Mouse (Mus musculus) CH12.LX (cell line): Measurements from ENCODE around the gene 4933436I01Rik. TPM values are rescaled to one million over a fixed set of nuclear protein-coding genes. Genes with fewer than 3 reads are reported as not detected.

Source experiments
- DNase-seq: peaks from one replicate; pipeline ENCODE4 v3.0.0-alpha.2; 2013; ENCODE audit errors: extremely low read depth
- H3K27ac ChIP-seq: 2 replicates; pipeline ENCODE4 v1.5.1; 2012; ENCODE audit warnings: low read depth, mild to moderate bottlenecking, control low read depth, moderate library complexity; ENCODE audit not compliant: insufficient read depth
- H3K27me3 ChIP-seq: replicated peaks from 2 replicates; pipeline ENCODE3; 2012; ENCODE audit warnings: inconsistent platforms
- H3K36me3 ChIP-seq, 2 experiments: replicated peaks in 1 of 2; 2 replicates each; pipeline versions ENCODE3 to v1.6.1; 2012; ENCODE audit warnings: inconsistent platforms in 1 of 2, low read length in 1 of 2, mild to moderate bottlenecking in 1 of 2, mixed read lengths in 1 of 2, moderate library complexity in 1 of 2; ENCODE audit not compliant: control insufficient read depth in 1 of 2, insufficient read depth in 1 of 2
- H3K4me1 ChIP-seq, 2 experiments: 2 replicates each; pipeline ENCODE4 v1.6.1; 2012; ENCODE audit warnings: inconsistent platforms in 1 of 2, moderate library complexity in 1 of 2; ENCODE audit not compliant: insufficient read depth in 2 of 2, control insufficient read depth in 1 of 2
- H3K4me2 ChIP-seq: 2 replicates; pipeline ENCODE4 v1.6.1; 2012; ENCODE audit warnings: low read depth, mild to moderate bottlenecking, control low read depth; ENCODE audit not compliant: poor library complexity, insufficient read depth, severe bottlenecking
- H3K4me3 ChIP-seq, 3 experiments: fragments of 150-350 bp in 1 of 3; sonication (generic) in 1 of 3; replicated peaks in 1 of 3; 2 replicates each; pipeline versions ENCODE3 to v1.5.1; 2011 to 2012; ENCODE audit warnings: low read depth in 2 of 3, low read length in 2 of 3, mild to moderate bottlenecking in 2 of 3, moderate library complexity in 2 of 3, control low read depth in 1 of 3, improper control_type of control experiment in 1 of 3, inconsistent platforms in 1 of 3, mixed read lengths in 1 of 3; ENCODE audit not compliant: poor library complexity in 1 of 3
- H3K79me2 ChIP-seq: replicated peaks from 2 replicates; pipeline ENCODE4 v1.6.1; 2012; ENCODE audit warnings: mild to moderate bottlenecking, moderate library complexity; ENCODE audit not compliant: control insufficient read depth, poor library complexity, insufficient read depth, severe bottlenecking; ENCODE audit errors: extremely low read depth
- H3K9ac ChIP-seq: 2 replicates; pipeline ENCODE4 v1.6.1; 2012; ENCODE audit warnings: low read depth, mild to moderate bottlenecking, control low read depth, moderate library complexity; ENCODE audit not compliant: insufficient read depth
- H3K9me3 ChIP-seq: replicated peaks from 2 replicates; pipeline ENCODE3; 2012; ENCODE audit warnings: low read length, inconsistent platforms, mixed read lengths
- ELF1 ChIP-seq: IDR thresholded peaks from 2 replicates; pipeline ENCODE4 v1.6.1; 2014; ENCODE audit warnings: low read depth, mild to moderate bottlenecking, inconsistent platforms, low read length, improper control_type of control experiment
- GABPA ChIP-seq: IDR thresholded peaks from 2 replicates; pipeline ENCODE4 v1.6.1; 2012; ENCODE audit warnings: low read depth, low read length, improper control_type of control experiment, inconsistent platforms; ENCODE audit not compliant: insufficient replicate concordance
- HCFC1 ChIP-seq: IDR thresholded peaks from 2 replicates; pipeline ENCODE4 v1.6.1; 2012; ENCODE audit warnings: low read depth, mild to moderate bottlenecking, inconsistent platforms, low read length, improper control_type of control experiment
- KAT2A ChIP-seq: IDR thresholded peaks from 2 replicates; pipeline ENCODE4 v1.6.1; 2012; ENCODE audit warnings: low read length, improper control_type of control experiment, inconsistent platforms; ENCODE audit not compliant: insufficient replicate concordance
- MAZ ChIP-seq: IDR thresholded peaks from 2 replicates; pipeline ENCODE4 v1.6.1; 2012; ENCODE audit warnings: low read depth, mild to moderate bottlenecking, inconsistent platforms, low read length, improper control_type of control experiment, moderate library complexity
- MEF2A ChIP-seq: IDR thresholded peaks from 2 replicates; pipeline ENCODE4 v1.6.1; 2014; ENCODE audit warnings: low read depth, mild to moderate bottlenecking, inconsistent platforms, low read length, improper control_type of control experiment, borderline replicate concordance
- NRF1 ChIP-seq: IDR thresholded peaks from 2 replicates; pipeline ENCODE4 v1.6.1; 2014; ENCODE audit warnings: low read depth, mild to moderate bottlenecking, inconsistent platforms, low read length, improper control_type of control experiment, moderate library complexity
- POLR2AphosphoS2 ChIP-seq: IDR thresholded peaks from 2 replicates; pipeline ENCODE4 v1.6.1; 2011; ENCODE audit warnings: low read depth, low read length, improper control_type of control experiment
- ZKSCAN1 ChIP-seq: IDR thresholded peaks from 2 replicates; pipeline ENCODE4 v1.6.1; 2012; ENCODE audit warnings: low read depth, inconsistent platforms, low read length, improper control_type of control experiment, borderline replicate concordance
- ZNF384 ChIP-seq: IDR thresholded peaks from 2 replicates; pipeline ENCODE4 v1.6.1; 2012; ENCODE audit warnings: low read depth, low read length, improper control_type of control experiment, inconsistent platforms
- dilution Hi-C: fragments of 300-500 bp; cut with MboI; formaldehyde crosslinking; loops from 2 replicates; pipeline ENCODE4 v1.14.3; 2020; ENCODE audit warnings: low sequenced_read_pairs; ENCODE audit not compliant: extremely low pct_unique_long_range_greater_than_20kb, extremely low pct_ligation_motif_present
- in situ Hi-C: fragments of 300-500 bp; cut with MboI; formaldehyde crosslinking; loops from 3 replicates; pipeline ENCODE4 v1.14.3; 2019; ENCODE audit warnings: low sequenced_read_pairs, low pct_ligation_motif_present, low pct_unique_long_range_greater_than_20kb, mixed read lengths
- polyA plus RNA-seq: library from polyadenylated mRNA; unstranded; fragments of >175 nt; gene quantifications from 2 replicates; pipeline ENCODE4 v1.2.1, GENCODE M21; 2012; ENCODE audit warnings: low read depth; ENCODE audit not compliant: insufficient read length
- total RNA-seq, 2 experiments: library from RNA; depleted of rRNA; stranded (reverse); fragments of 300-350 nt in 1 of 2; fragments of >200 nt in 1 of 2; gene quantifications; 2 replicates each; pipeline ENCODE4 v1.2.3; 2012 to 2014

4933436I01Rik gene
- total and polyA plus RNA-seq, 3 experiments = not detected

DNA sequence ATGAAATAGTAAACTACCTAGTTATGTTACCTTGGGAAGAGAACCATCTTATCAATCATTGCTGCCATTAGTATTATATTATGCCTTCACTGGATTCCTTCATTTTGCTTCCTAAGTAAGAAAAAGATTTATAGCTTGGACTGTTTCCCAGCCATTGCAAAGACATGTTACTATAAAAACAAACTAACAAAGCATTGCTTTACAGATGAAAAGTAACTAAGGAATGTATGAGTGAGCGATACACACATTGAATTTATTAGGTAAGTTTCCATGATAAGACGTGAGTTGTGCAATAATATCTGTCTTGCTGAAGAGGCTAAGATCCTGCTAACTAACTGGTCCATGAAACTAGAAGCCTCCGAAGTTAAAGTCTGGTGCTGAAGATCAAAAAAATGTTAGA, 37.8 kb downstream of the 4933436I01Rik start:
- H3K4me2 ChIP-seq = no peak overlapping the region
- TF ChIP-seq NRF1 = no peak
- TF ChIP-seq ZKSCAN1 = no peak
- no peak for TF ChIP-seq GABPA
- TF ChIP-seq POLR2AphosphoS2 = no peak
- TF ChIP-seq HCFC1 = no peak
- TF ChIP-seq ZNF384 = no peak
- no peak for TF ChIP-seq ELF1
- TF ChIP-seq MEF2A = no peak
- TF ChIP-seq KAT2A = no peak
- TF ChIP-seq MAZ = no peak
- no peak overlapping the region for H3K27ac ChIP-seq
- no peak overlapping the region for H3K9ac ChIP-seq
- no peaks in the 10 kb centered on the region for H3K36me3 ChIP-seq
- dilution Hi-C loops = no loop called here
- no peak overlapping the region for H3K4me3 ChIP-seq
- no peaks in the 10 kb centered on the region for H3K4me1 ChIP-seq
- in situ Hi-C loops = no loop called here
- no peaks in the 10 kb centered on the region for H3K27me3 ChIP-seq
- no peak for DNase-seq
- no peaks in the 10 kb centered on the region for H3K79me2 ChIP-seq
- H3K9me3 ChIP-seq = no peaks in the 10 kb centered on the region

Other genes with a start within 250 kb of the 4933436I01Rik start
- gene Gm1140, start 227.9 kb downstream of the 4933436I01Rik start, total RNA-seq (2012; rRNA removed) = not detected in 2 replicates
- not detected in 2 replicates for gene Gm1140, start 227.9 kb downstream of the 4933436I01Rik start, total RNA-seq (2014; rRNA removed)
- not detected in 2 replicates for gene Gm1140, start 227.9 kb downstream of the 4933436I01Rik start, polyA plus RNA-seq
- not detected in 2 replicates for gene Gm14692, start 225.8 kb downstream of the 4933436I01Rik start, total RNA-seq (2012; rRNA removed)
- gene Gm14692, start 225.8 kb downstream of the 4933436I01Rik start, total RNA-seq (2014; rRNA removed) = not detected in 2 replicates
- not detected in 2 replicates for gene Gm14692, start 225.8 kb downstream of the 4933436I01Rik start, polyA plus RNA-seq